Mouse (Mus musculus): ENCODE data around the gene Cd7.

- no peak for TF ChIP-seq GATA1 (IDR thresholded peaks at IDR 0.05; ENCODE audit: low read length)
- no peak for TF ChIP-seq TAL1 (IDR thresholded peaks at IDR 0.05; ENCODE audit: low read length)
Observed at GRCm38 (mm10) chr11:121033118-121033517, 6.1 kb downstream of the Cd7 start.

Measured in erythroblast, embryonic 14.5 days (primary cell).